Mouse (Mus musculus): Measurements from ENCODE around the gene Arhgap28.
"Not testable (repeated sequence)": the region's sequence is repeated elsewhere in the genome, so short reads cannot be mapped to it uniquely, and the experiment has no call there.

Gene Arhgap28

DNA sequence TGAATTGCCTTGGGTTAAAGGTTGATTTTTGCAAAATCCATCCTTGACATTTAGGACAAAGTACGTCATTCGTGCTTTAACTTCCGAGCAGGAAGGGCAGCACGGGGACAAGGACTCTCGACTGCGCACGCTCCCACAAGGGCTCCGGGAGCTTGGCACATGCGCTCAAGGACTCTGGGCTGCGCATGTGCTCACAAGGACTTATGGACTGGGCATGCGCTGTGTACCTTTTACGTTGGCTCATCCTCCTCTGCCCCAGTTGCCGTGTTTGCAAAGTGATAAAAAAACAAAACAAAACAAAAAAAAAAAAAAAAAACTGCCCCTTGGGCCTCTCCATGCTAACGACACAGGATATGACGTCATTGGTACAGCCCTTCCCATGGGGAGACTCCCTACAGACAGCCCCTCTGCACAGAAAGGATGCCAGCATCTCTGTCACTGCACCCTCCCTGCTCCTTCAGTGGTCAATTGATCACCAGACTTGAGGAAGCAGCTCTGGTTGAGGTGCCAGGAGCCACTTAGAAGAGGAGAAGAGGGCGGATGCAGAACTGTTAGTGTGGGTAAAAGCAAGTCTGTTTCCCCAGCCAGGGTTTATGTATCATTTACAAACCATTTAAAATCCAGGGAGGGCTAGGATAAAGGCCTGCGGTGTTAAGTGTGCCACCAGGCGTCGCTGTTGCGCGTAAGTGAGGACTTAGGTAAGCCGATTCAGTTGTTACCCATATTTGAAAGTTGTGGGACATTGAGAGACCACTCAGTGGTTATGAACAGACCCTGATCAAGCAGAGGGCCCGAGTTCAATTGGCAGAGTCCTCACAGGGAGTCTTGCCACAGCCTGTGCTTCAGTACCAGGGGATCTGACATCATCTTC lies 134.0 kb downstream of the Arhgap28 start:
- peak; percentile 58 to 90 for DNase-seq

DNA sequence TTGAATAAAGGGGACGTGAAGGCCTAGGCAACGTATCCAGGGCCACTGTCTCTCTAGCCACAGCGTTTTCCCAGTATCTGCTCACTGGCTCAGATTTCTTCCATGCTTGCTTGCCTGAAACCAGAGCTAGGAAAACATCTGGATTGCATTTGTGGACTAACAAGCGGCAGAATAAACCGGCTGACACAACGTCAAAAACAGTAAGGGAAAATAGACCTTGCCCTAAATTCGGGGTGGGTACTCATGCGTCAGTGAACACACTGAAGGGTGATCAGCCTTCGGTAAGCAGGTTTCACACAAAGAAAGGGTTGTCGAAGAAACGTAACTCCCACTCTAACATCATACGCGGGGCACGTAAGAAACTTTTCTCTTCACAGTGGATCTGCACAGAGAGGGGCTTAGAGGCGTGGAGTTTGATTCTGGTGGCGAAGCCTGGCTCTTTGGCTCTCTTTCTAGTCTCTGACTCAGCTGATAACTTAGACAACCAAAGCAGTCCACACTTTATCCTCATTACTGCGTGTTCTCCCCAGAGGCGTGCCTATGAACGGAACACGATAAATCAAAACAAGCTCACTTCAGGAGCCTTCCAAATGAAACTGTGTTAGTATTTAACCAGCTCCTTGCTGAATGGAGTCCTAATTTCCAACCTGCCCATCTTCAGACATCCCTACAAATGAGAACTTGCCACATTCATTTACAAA lies 137.2 kb downstream of the Arhgap28 start:
- DNase-seq = no peak

DNA sequence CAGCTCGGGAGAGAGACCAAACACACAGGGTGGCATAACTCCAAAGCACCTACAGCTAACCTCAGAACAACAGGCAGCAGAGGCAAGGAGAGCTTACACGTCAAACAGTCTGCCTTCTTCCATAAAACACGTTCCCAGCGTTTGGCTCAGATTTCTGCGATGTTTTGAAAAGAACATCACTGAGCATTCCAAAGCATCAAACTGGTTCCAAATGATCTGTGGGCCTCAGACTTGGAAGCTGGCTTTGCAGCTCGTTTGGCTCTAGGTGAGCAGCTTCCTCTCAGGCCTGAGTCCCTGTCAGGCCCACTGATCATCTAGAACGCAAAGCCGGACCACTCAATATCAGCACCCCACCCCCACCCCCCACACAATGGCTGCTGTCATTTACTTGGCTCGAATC lies 137.9 kb downstream of the Arhgap28 start:
- DNase-seq = no peak

DNA sequence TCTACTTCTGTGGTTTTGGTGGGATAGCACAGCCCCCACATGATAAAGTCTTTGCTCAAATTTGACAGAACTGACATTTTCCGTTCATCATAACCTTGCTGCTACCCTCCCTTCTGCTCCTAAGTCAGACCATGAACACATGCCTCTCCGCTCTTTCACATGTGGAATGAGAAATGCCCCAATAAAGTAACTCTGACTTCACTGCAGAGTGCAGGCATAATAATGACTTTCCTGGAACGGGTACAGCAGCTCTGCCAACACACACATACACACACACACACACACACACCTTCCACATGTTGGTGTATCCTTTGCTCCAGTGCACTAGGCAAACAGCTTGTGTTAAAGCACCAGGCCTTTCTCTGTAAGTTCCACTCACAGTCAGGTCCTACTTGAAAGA lies 139.0 kb downstream of the Arhgap28 start:
- no peak for DNase-seq

DNA sequence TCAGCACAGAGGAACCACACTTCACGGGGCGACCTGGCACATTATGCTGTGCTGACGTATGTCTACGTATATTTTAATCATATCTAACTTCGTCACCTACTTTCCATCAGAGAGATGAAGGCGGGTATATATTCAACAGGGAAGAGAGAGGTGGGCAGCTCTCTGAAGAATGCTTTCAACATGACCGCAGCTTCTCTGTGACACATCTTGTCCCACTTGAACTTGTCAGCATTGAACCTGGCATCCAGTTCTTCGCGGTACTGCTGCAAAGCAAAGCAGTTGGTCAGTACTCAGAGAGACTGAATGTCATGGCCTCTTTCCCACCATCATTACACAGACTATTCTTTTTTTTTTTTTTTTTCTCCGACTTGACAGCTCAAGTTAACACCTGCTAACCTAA lies 139.6 kb downstream of the Arhgap28 start:
- DNase-seq = no peak

DNA sequence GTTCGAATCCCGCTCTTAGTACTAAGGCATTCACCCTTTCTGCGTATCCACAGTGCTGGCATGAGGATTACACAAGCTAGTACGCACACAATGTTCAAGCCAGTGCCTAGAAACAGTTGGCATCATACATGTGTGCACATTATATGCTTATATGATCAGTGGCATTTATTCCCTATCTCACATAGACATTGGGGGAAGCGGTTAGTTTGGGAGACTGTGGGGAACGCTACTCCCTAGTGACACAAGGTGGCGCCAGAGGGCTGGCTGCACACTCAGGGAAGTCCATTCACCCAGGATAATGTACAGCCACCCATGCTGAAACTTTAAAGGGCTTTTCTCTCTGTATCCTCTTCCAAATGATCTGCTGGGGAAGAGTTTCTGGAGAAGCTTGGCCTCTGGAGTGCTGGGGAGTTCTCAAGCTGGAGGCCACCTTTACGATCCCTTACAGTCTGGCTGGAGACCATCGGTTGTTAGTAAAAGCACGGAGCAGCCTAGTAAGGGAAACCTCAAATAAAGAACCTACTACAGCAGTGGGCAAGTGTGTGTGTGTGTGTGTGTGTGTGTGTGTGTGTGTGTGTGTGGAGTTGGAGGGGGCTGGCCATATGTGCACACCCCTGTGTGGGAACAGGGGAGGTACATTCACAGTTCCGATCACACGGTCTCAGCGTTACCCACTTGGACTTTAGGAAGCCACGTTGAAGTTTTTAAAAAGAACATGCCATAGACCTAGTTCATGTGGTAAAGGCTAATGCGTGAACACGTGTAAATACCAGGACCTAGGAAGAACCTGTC lies 142.0 kb downstream of the Arhgap28 start:
- DNase-seq = peak; percentile 48 to 79

DNA sequence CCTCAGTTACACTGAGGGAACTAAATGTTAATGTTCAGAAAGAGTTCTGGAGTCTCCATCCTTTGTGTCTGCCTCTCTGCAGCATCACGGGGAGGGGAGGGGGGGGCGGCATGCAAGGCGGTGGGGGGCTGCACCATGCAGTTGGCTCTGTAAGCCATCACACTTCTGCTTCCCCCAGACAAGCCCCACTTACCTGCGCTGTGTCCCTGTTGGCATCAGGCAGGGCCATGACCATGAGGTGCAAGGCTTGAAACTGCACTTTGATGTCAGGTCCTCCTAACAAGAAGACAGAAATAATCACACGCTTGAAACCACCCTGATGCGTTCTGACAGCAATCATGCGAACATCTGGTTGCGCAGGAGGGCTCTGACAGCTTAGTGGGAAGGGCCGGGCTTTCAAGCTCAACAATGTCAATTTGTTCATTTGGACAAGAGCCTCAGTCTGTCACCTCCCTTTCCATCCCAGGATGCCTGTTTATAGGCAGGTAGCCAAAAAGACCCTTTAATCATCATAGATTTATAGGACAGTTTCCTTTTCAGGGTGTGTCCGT lies 142.8 kb downstream of the Arhgap28 start:
- no peak for DNase-seq

DNA sequence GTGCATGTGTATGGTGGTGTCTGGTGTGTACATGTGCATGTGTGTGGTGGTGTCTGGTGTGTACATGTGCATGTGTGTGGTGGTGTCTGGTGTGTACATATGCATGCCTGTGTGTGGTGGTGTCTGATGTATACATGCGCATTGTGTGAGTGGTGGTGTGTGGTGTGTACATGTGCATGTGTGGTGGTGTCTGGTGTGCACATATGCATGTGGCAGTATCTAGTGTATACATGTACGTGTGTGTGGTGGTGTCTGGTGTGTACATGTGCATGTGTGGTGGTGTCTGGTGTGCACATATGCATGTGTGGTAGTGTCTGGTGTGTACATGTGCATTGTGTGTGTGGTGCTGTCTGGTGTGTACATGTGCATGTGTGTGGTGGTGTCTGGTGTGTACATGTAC lies 162.4 kb downstream of the Arhgap28 start:
- DNase-seq = not testable (repeated sequence)

DNA sequence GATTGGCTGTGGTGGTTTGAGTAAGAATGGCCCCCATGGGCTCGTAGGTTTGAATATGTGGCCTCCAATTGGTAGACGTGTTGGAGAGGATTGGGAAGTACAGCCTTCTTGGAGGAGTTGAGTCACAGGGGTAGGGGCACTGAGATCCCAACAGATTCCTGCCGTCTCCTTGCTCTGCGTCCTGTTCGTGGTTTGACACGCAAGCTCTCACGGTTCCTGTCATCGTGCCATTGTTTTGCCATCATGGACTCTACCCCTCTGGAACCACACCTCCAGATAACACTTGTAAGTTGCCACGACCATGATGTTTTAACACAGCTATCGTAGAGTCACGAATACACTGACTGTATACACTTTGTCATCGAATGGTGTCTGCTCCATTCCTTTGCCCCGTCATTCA lies 165.0 kb downstream of the Arhgap28 start:
- no peak for DNase-seq

DNA sequence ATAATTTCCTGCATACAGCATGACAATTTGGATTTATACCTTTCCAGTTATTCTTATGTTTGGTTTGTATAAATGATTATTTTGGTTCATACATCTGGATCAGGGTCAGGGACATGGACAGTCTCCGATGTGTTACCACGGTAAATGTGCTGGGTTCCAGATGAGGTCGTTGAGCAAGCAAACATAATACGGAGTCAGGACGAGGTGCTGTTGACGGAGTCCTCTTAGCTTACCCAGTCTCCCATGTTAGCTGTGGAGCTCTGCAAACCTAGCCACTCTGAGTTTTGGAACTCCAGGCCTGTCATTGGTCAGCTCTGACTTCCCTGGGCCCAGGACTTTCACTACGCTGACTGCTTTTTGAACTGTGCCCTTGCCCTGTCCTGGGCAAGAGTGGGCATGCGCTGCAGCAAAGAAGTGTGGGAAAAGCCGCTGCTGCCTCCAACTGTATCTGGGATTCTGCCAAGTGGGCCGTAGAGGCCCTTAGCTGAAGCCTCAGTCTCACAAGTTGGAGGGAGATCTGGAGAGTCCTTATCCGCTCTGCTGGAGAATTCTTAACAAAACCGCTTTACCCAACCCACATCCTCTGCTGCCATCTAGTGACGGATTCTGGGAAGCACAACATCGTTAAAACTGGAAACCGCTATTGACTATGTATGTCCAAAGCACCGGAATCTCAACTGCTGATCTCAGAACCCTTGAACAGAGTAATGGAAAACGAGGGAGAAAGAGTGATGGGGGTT lies 166.4 kb downstream of the Arhgap28 start:
- peak; percentile 73 to 80 for DNase-seq

DNA sequence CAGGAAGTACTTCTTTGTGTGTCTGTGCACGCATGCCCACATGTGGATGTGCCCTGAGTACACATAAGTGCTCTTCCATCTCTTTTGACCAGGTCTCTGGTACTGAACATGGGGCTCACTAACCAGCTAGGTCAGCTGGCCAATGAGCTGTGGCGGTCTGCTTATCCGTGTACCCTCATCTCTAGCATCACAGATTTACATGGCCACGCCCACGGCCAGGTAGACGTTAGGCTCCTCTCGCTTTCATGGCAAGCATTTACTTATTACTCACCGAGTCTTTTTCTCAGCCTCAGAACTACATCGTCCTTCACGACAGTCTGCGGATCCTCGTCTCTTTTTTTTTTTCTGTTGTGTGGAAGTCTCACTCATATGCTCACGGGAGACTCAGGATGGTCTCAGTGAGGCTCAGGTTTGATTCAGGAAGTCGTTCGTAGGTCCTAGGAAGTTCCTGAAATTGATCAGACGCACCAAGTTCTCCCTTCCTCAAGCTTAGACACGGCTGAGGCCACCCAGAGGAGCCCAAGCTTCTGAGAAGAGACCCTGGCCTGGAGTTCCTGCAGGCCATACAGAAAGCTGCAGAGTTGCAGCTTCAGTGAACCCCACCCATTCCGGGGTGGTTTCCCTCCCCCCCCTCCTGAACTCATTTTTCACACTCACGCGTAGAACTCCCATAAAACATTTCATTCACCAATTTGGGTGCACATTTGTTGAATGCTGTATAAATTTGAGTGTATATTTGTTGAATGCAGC lies 167.6 kb downstream of the Arhgap28 start:
- no peak for DNase-seq

DNA sequence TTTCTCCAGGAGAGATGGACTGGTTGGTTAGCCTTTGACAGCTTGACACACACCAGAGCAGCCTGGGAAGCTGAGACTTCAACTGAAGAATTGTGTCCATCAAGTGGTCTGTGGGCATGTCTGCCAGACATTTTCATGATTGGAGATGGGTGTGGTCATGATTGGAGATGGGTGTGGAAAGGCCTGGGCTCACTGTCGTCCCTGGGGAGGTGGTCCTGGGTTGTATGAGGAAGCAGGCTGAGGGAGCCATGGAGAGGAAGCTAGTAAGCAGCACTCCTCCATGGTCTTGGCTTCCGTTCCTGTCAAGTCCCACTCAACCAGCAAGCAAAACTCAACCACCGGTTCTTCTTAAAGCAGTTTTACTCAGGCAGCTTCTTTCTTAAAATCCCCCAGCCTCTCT lies 176.5 kb downstream of the Arhgap28 start:
- DNase-seq = no peak

DNA sequence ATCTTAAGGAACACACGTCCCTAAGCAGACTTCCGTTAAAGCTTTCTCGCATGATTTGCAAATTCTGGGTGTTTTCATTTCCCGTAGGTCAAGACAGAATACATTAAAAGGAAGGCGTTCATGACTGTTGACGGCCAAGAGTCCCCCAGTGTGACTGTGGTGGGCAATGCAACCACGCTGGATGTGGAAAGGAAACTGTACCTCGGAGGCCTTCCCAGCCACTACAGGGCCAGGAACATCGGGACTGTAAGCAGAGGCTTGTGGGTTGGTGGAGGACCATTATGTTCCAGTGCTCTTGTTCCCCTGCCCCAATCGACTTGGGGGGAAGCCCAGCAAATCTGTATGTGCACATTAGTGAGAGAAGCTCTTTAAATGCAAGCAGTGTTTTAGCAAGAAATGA lies 187.0 kb downstream of the Arhgap28 start:
- DNase-seq = no peak

DNA sequence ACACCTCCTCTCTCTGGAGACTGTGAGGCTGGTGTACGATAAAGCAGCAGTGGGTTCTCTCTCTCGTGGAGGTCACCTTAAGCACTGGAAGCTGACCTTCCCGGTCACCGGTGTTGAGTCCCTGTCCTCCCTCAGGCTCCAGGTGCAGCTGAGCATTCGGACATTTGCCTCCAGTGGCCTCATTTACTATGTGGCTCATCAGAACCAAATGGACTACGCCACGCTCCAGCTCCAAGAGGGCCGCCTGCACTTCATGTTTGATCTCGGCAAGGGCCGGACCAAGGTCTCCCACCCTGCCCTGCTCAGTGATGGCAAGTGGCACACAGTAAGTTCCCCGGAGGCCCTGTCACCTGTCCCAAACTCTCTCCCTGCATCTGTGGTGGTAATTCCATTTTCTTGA lies 188.2 kb downstream of the Arhgap28 start:
- DNase-seq = no peak

DNA sequence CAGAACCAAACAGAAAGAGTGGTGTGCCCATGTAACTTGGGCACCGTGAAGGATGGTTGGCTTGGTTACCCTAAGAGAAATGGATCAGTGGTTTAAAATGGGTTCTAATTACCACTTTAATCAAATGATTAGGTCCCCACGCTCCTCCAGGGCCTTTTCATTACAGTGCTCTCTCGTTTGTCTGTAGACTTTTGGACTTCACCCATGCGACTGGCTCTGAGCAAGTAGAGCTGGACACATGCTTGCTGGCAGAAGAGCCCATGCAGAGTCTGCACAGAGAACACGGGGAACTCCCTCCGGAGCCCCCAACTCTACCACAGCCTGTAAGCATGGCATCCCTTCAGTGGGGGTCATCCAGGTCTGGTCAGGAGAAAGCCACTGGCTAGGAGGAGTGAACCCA lies 190.3 kb downstream of the Arhgap28 start:
- no peak for DNase-seq

DNA sequence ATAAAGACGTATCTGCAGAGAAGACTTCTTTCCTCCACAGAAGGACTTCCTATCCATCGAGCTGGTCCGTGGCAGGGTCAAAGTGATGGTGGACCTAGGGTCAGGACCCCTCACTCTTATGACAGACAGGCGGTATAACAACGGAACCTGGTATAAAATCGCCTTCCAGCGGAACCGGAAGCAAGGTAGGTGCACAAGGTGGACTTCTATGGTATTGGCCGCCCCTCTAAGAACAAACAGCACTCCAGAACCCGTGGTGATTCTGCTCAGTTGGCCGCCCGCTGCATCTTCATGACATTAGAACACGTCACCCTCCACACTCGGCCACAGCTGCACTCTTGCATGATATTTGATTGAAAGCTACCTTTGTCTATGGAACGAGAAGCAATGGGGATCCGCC lies 194.7 kb downstream of the Arhgap28 start:
- DNase-seq = no peak

Data from kidney, postnatal 36 days (tissue).